9 mouse cellular contexts compared by ENCODE assay signal in the genomic region with DNA sequence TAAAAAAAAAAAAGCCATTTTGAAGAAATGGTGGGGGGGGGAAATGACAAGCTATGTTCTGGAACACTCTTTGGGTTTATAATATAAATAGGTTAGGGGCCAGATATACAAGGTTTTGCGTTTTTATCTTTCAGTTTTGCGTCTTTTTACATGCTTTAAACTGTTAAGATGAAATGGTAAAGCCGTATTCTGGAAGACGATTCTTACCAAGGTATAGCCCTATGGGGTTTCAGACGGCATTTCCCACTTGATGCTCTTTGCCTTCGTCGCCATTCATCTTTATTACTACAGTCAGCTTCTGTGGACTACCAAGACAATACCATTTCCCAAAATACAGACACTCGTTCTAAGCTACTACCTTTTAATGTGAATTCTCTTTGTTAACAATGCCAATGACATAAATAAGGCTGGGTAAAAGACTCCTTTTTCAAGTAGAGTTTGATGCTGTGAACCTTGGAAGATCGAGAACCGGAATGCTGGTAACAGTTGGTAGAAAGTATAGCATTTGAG. TPM values are rescaled to one million over a fixed set of nuclear protein-coding genes. Genes with fewer than 3 reads are reported as not detected.
DNase-seq lines count a peak whose midpoint lies in the region; ATAC-seq and TF ChIP-seq lines count a peak whose summit lies in the region.
"Had no signal": no experiment of that assay in that cellular context is flagged by ENCODE, and none has a peak within 500 bp of the region (broad histone marks: within the 10 kb centered on the region; RNA-seq: fewer than 3 reads in every experiment).

No protein-coding gene starts in this region.

- no peak for ATAC-seq in forebrain, embryonic 11.5 days (replicated peaks; ENCODE audit: low FRiP score)
- no peak for ATAC-seq in liver, embryonic 16.5 days (ENCODE audit: low read depth)

- H3K27ac ChIP-seq in heart, embryonic 10.5 days, result peak overlapping the region; percentile 99
- H3K27ac ChIP-seq in forebrain, embryonic 11.5 days (ENCODE audit: low read depth, low read length), result peak overlapping the region; percentile 99
- H3K27ac ChIP-seq in liver, embryonic 16.5 days (ENCODE audit: low read length), result no peak overlapping the region; the same call in 1 of the 2 replicates

- H3K4me3 ChIP-seq in heart, embryonic 10.5 days, result peak overlapping the region; percentile 90
- H3K4me3 ChIP-seq in C2C12 (ENCODE audit: insufficient read depth, poor library complexity, severe bottlenecking), result peak overlapping the region; percentile 91
- peak overlapping the region; percentile 85 for H3K4me3 ChIP-seq in forebrain, embryonic 11.5 days (ENCODE audit: low read depth, low read length)
- H3K4me3 ChIP-seq in liver, embryonic 16.5 days (ENCODE audit: low read depth, low read length), result peak overlapping the region; percentile 98

- H3K9me3 ChIP-seq in heart, embryonic 10.5 days, result no peaks in the 10 kb centered on the region
- H3K9me3 ChIP-seq in forebrain, embryonic 11.5 days (ENCODE audit: control insufficient read depth, low read length), result no peaks in the 10 kb centered on the region
- H3K9me3 ChIP-seq in liver, embryonic 16.5 days (replicated peaks; ENCODE audit: control insufficient read depth, low read length), result no peaks in the 10 kb centered on the region

- H3K79me3 ChIP-seq in C2C12 (ENCODE audit: low read depth), result peaks cover 45% of the 10 kb centered on the region

- 0 out of 2 replicates have a peak, but pooled peaks cover 4% of the 10 kb centered on the region for H3K36me3 ChIP-seq in heart, embryonic 10.5 days
- no peaks in the 10 kb centered on the region for H3K36me3 ChIP-seq in C2C12 (ENCODE audit: control insufficient read depth, insufficient read depth)
- no peaks in the 10 kb centered on the region for H3K36me3 ChIP-seq in forebrain, embryonic 11.5 days (ENCODE audit: control insufficient read depth, insufficient read depth, low read length)
- H3K36me3 ChIP-seq in liver, embryonic 16.5 days (ENCODE audit: control insufficient read depth, insufficient read depth), result no peaks in the 10 kb centered on the region

- H3K9ac ChIP-seq in forebrain, embryonic 11.5 days (ENCODE audit: low read length), result peak overlapping the region; percentile 91
- peak overlapping the region; percentile 99 for H3K9ac ChIP-seq in liver, embryonic 16.5 days (ENCODE audit: low read depth, low read length)

- DNase-seq in heart, embryonic 10.5 days (ENCODE audit: low spot score), result no peak
- no peak for DNase-seq in heart, adult 9 months (ENCODE audit: low spot score in 2 of 2)
- no peak for DNase-seq in forebrain, embryonic 11.5 days (ENCODE audit: low spot score)
- DNase-seq in gastrocnemius, postnatal 4 days (ENCODE audit: low spot score in 2 of 2), result no peak
- DNase-seq in right cerebral cortex, adult 18-20 months, result no peak
- DNase-seq in left cerebral cortex, postnatal 10 days (ENCODE audit: extremely low spot score in 1 of 2, low spot score in 2 of 2), result no peak

- H3ac ChIP-seq in C2C12 (ENCODE audit: control insufficient read depth, insufficient read length, low read depth), result no peak overlapping the region

- peaks cover 8% of the 10 kb centered on the region; the same call in 1 of the 2 replicates for H3K4me1 ChIP-seq in heart, embryonic 10.5 days
- H3K4me1 ChIP-seq in forebrain, embryonic 11.5 days (replicated peaks; ENCODE audit: control insufficient read depth, insufficient read depth, low read length), result no peaks in the 10 kb centered on the region
- H3K4me1 ChIP-seq in liver, embryonic 16.5 days (ENCODE audit: control insufficient read depth, low read depth, low read length), result peaks cover 14% of the 10 kb centered on the region

- intact Hi-C loops in left cerebral cortex, postnatal 10 days (cut with DNase I), result loop anchor here (5.0 to 10.0 kb wide), 5 partner anchors 101 to 559 kb away; no protein-coding TSS in a partner anchor

- TF ChIP-seq CTCF in C2C12 (IDR thresholded peaks at IDR 0.05; ENCODE audit: control insufficient read depth, insufficient read depth, insufficient read length), result no peak

- H3K79me2 ChIP-seq in C2C12 (ENCODE audit: control insufficient read depth, insufficient read depth), result peaks cover 63% of the 10 kb centered on the region

- 28% methylated on average over 10 of the region's 10 CpGs for WGBS in heart, embryonic 10.5 days
- WGBS in forebrain, embryonic 11.5 days, result 22% methylated on average over 10 of the region's 10 CpGs
- WGBS in liver, embryonic 16.5 days (ENCODE audit: insufficient replicate concordance), result 28% methylated on average over 10 of the region's 10 CpGs

- peak overlapping the region; percentile 69 for H3K4me2 ChIP-seq in forebrain, embryonic 11.5 days (ENCODE audit: low read depth, low read length, severe bottlenecking)
- peak overlapping the region; percentile 98 for H3K4me2 ChIP-seq in liver, embryonic 16.5 days (ENCODE audit: low read depth, low read length)

- H3K27me3 ChIP-seq in heart, embryonic 10.5 days (ENCODE audit: insufficient read depth, poor library complexity, severe bottlenecking), result no peaks in the 10 kb centered on the region
- no peaks in the 10 kb centered on the region for H3K27me3 ChIP-seq in C2C12 (ENCODE audit: control insufficient read depth, insufficient read depth, insufficient read length)
- no peaks in the 10 kb centered on the region for H3K27me3 ChIP-seq in forebrain, embryonic 11.5 days (ENCODE audit: control insufficient read depth, insufficient read depth, low read length)
- no peaks in the 10 kb centered on the region for H3K27me3 ChIP-seq in liver, embryonic 16.5 days (ENCODE audit: control insufficient read depth, insufficient read depth, low read depth, low read length)
- H3K27me3 ChIP-seq: Patski had no signal

TF ChIP-seq in C2C12, 6 proteins besides CTCF, POLR2A, EP300 and RAD21:
- TF ChIP-seq CEBPB (IDR thresholded peaks at IDR 0.05; ENCODE audit: low read depth) (no peak), MYOG (IDR thresholded peaks at IDR 0.05; ENCODE audit: control insufficient read depth, extremely low read depth, insufficient read length) (no peak), MYOD1 (IDR thresholded peaks at IDR 0.05; ENCODE audit: control insufficient read depth, insufficient read length, low read depth) (no peak), FOSL1 (IDR thresholded peaks at IDR 0.05; ENCODE audit: insufficient read depth, low read length, poor library complexity, severe bottlenecking) (no peak), USF1 (IDR thresholded peaks at IDR 0.05; ENCODE audit: low read depth) (no peak), MAX (IDR thresholded peaks at IDR 0.05) (no peak)

RNA-seq across cellular contexts. Expression of gene Rev3l, which starts 1.6 kb away (rescaled TPM):
- 10.8 and 13.1 TPM in 2 replicates for polyA plus RNA-seq in heart, embryonic 10.5 days (2016; fragmentation: Nextera tagmentation; extraction: Ambion mirVana)
- 1.8 TPM for polyA plus RNA-seq in C2C12 (2012; fragmentation: generic; extraction: Trizol)
- 16.0 and 20.3 TPM in 2 replicates for polyA plus RNA-seq in forebrain, embryonic 11.5 days (2014; fragmentation: Nextera tagmentation; extraction: Ambion mirVana)
- polyA plus RNA-seq in liver, embryonic 16.5 days (2015; fragmentation: Nextera tagmentation; extraction: Ambion mirVana), result 3.1 and 3.6 TPM in 2 replicates
- 10 to 100 TPM; 51.9 to 57.4 TPM for total RNA-seq in gastrocnemius, postnatal 4 days (2021)
- 10 to 100 TPM; 70.6 to 71.0 TPM for total RNA-seq in left cerebral cortex, postnatal 10 days (2021)
